Mouse (Mus musculus): ENCODE results near the gene Dlg2.

Gene Dlg2

DNA sequence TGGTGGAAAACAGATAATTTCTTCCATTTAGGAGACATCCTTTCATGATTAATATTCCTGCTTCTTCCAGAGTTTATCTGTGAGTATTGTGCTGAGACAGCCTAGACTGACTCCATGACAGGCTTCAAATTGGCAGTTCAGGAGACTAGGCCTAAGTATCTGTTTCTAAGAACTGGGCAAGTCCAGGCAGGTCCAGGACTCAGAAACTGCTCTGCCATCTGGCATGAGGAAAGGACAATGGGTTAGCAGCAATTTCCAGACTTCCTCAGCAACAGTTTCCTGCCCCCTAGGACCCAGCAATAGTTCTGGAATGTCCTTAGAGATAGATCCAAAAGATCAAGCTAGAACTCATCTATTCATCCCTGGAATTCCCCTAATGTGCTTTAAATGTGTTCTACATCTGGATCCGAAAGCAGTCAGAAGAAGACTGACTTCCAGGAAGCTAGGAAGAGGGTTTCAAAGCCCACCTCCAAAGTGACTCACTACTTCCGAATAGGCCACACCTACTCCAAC lies 64.4 kb downstream of the Dlg2 start:
- no peak for DNase-seq

DNA sequence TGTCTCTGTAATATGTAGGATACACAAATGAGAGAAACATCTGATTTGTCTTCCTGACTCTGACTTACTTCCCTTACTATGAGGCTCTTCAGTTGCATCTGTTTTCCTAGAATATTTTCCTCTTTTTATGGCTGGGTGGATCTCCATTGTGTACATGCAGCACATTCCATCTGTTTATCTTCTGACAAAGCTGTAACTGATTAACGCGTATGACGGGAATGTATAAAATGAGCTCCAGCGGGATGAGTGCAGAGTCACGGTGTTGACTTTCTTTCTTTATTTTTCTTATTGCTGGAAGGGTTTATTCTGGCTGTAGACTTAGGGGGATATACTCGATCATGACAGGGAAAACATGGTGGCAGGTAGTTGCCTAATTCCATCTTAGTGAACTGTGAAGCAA lies 76.9 kb downstream of the Dlg2 start:
- no peak for DNase-seq

DNA sequence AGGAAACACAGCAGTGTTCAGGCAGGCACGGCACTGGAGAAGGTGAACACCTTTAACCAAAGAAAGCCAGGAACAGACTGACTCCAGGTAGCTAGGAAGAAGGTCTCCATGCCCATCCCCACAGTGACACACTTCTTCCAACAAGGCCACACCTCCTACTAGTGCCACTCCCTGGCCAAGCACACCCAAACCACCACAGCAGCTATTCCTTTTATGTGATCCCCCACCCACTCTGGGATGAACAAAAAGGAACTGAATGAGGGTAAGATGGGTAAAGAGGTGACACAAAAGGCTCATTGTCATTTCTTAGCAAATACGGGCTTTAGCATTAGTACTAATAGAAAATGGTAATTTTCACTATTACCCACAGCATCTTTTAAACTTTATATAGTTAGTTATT lies 77.9 kb downstream of the Dlg2 start:
- no peak for DNase-seq

DNA sequence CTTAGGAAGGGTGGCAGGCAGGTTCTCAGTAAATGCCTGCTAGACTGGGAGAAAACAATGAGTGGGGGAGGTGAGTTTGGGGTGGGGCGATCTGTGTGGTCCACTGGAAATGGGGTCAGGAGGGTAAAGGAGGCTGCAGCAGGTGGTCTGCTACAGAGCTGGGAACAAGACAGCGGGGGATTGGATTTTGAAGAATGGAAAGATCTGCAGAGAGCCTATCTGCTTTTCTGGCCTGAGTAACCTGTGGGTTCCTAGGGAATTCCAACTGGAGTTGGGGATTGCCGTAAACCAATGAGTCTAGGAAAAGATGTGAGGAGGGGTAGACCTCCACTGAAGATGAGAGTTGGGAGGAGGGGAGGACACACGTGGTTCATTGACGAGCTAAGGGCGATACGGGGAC lies 92.7 kb downstream of the Dlg2 start:
- no peak for DNase-seq

DNA sequence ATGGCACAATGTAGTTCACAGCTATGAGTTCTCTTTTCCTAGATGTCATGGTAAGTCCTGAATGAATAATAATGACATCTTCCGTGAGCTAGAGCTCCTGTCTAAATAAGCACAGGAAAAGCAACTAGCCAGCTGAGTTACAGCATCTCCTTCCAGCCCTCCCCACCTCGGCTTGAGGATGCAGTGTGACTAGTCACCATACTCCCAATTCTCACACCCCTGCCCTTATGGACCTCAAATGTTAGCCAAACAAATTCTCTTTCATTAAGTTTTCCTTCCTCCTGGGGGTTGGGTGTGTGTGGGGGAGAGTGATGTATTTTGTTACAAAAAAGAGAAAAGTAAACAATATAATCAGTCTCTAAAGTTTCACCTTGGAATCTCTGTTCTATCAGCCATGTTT lies 111.3 kb downstream of the Dlg2 start:
- DNase-seq: no peak

DNA sequence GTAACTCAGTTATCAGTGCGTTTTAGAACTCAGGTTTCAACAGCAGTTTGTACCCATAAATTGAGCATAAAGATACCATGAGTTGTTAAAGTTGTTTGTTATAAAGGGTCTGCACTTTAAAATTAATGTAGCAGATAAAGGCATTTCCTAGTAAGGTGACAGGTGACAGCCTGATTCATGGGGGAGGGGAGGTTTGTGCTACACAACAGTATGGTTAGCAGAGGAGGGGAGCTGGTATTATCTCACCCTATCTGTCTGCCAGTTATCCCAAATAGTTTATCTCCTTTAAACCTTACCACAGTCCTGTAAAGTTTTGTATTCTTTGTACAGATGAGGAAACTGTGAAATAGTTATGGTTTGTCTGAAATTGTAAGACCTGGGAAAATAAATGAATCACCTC lies 111.8 kb downstream of the Dlg2 start:
- no peak for DNase-seq

DNA sequence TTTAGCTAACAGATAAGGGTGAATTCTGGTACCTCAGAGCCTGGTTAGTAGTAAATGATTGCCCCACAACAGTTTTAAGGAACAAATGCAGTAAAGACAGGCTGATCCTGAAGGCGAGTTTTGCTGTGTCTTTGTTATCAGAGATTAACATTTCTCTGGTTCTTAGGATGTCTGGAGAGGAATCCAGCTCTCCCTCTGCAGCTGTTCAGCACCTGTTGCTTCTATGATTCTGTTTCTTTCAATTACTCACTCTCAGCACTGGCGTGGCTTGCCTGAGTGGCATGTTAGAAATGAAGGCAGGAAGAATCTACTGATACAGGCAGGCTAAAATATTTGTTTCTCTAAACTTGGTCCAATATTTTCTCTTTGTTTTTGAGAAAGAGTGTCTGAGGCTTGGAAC lies 133.3 kb downstream of the Dlg2 start:
- DNase-seq: no peak

DNA sequence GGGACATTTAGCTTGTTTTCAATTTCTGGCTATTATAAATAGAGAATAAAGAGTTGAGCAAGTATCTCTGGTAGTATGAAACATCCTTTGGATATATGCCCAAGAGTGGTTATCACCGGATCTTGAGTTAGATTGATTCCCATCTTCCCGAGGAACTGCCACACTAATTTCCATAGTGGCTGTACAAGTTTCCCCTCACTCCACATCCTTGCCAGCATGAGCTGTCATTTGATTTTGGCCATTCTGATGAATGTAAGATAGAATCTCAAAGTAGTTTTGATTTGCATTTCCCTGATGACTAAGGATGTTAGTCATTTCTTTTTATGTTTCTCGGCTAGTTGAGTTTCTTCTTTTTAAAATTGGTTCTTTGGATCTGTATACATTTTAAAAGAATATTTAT lies 154.1 kb downstream of the Dlg2 start:
- no peak for DNase-seq

DNA sequence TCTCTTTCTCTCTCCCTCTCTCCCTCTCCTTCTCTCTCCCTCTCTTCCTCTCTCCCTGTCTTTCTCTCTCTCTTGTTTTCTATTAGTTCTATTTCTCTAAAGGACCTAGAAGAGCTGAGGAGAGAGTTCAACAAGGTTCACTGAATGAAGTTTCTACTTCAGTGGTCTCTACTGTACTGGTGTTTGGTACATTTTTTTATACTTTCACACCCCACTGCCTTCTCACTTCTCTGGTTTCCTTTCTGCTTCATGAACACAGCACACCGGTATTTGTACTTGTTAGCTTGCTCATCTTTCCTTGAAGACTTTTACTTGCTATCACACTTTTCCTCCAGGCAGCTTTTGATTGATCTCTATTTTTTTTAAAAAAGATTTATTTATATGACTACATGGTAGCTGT lies 173.0 kb downstream of the Dlg2 start:
- DNase-seq: no peak

DNA sequence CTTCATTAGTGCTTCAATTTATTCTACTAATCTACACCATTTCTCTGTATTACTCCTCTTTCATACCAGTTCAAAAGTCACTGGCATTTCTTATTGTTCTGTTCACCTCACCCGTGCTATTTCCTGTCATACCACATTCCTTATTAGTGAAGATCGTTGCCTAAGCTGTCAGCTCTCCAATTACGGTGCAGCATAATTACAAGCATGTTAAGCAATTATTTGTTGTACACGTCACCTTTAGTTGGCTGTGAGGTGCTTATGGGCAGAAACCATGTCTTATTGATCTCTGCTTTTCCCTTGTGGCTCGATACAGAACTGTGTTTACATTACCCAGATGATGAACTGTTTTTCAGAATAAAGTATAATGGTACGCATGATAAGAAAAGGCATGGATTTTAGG lies 174.7 kb downstream of the Dlg2 start:
- no peak for DNase-seq

DNA sequence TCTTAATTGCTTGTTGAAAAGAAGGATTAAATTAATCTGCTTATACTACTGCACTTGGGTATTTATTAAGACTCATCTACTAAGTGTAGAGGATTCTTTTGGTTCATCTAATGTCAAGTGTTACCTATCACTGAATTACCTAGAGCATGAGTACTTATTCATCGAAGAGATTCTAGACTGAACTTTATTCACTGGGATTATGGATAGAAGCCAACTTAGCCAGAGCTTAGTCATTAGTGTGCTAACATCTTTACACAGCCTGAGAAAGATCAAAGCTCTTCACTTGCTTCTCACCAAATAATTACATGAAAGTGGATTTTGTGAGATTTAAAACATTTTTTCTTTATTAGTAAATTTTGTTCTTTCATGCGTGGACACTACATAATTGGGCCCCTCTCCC lies 175.1 kb downstream of the Dlg2 start:
- no peak for DNase-seq

DNA sequence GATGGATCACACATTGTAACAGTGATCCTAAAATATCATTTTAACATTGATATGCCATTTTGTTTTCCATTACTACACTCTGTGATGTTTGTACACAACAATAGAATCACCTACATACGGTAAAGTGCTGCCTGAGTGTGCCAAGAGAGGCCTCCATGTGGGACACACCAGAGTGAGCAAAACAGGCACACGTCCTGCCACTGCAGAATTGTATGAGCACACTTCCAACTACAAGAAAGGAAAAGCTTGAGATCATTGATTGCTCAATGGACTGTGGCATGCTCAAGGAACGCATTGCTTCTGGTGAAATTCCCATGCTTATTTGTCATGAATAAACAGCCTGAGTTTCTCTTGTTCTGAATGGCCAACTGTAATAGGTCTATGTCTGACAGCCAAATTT lies 182.1 kb downstream of the Dlg2 start:
- peak in 1 of 2 experiments; percentile 26 for DNase-seq

DNA sequence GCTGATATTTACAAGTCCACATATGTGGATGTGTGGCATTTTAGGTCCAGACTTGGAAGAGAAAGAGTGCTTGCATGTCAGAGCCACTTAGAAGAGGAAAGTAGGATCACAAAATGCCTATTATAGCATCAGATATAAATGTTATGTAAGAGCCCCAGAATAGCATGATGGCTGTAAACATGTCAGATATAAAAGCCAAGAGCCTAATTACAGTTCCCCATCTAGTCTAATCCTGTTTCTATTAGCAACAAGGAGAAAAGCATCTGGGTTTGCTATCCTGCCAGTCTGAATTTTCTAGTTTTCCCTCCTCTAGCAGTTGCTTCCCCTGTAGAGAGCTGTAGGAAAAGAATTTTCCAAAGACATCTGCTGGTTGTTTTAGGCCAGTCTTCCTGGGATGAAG lies 217.6 kb downstream of the Dlg2 start:
- no peak for DNase-seq

DNA sequence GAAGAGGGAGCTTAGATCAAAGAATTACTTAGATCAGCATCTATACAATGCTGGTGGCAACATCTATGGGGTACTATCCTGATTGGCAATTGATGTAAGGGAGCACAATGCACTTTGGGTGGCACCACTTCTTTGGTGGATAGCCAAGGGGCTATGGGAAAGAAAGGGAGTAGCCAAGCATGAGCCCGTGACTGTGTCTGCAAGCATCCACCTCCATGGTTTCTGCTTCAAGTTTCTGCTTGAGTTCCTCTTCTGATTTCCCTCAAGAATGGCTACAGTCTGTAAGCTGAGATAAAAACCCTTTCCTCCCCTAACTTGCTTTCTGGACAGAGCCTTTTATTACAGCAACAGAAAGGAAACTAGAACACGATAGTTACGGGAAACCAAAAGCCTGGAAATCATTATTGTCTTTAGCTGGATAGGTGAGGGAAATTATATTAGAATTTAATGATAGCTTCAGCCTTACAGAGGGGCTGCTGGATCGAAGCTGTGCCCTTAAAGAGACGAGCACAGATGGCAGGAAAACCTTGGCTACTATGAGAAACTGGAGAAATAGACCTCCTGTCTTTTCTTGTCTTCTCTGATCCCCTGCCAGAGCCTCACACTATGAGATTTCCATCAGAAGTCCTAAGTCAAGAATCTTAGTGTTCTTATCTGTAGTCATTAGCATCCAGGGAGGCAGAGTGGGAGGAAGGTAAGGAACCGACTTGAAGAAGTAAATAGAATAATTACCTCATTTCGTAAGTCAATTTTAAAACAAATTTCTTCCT lies 219.9 kb downstream of the Dlg2 start:
- DNase-seq: no peak

DNA sequence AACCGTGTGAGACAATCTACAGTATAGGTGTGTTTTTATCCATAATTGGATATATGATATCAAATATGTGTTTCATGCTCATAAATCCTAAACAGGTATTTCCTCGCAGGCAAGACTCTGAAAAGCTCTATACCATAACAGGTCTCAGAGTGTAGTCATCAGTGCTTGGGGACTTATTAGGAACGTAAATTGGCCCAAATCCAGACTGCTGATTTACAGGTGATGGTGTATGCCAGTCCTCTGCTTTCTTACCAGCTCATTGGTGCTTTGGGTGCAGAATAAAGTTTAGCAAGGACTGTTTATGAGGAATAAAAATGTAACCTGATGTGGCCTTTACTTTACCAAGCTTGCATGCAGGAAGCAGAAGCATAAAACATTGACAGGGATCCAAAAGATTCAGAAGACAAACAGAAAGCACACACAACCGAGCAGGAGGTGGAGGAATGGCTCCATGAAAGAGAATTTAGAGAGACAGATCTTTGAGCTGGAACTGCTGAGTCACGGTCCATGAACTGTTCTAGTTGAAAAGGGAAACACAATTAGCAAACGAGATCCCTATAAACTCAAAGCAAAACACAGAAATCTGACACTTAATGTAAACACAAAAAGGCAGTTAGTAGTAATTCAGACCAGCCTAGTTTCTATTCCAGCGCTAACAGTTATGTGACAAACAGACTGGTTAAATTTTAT lies 226.8 kb downstream of the Dlg2 start:
- peak in 1 of 2 experiments; percentile 10 for DNase-seq

DNA sequence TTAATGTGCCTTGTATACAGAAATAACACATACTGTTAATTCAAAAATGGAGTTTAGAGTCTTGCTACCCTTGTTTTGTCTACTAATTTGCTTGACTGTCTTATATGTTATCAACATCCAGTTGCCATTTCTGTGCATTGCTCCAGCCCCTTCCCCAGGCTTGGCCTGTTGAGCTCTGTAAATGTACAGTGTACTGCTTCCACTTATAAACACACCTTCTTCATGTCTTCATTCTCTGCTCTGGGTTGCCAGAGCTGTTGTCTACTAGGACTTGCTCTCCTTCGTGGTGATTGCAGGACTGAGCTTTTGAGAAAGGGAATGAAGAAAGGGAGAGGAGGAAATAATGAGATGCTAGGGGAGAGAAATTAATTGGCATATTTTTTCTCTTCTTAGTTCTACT lies 227.5 kb downstream of the Dlg2 start:
- DNase-seq: no peak

DNA sequence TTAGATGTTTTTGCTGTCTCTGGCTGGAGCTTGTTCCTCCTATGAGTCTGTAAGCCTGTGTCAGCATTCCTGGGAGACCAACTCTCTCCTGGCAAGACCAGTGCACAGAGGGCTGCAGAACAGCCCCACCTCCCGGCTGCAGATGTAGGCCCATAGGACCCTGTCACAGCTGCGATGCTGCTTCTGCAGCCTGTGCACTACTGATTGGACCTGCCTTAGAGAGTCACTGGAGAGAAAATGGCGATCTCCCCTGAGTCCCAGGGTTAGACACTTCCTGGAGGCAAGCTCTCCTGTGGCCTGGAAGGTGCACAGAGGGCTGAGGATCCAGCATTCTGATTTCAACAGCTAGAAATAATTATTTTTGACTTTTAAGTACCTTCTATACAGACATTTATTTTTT lies 257.6 kb downstream of the Dlg2 start:
- DNase-seq: no peak

DNA sequence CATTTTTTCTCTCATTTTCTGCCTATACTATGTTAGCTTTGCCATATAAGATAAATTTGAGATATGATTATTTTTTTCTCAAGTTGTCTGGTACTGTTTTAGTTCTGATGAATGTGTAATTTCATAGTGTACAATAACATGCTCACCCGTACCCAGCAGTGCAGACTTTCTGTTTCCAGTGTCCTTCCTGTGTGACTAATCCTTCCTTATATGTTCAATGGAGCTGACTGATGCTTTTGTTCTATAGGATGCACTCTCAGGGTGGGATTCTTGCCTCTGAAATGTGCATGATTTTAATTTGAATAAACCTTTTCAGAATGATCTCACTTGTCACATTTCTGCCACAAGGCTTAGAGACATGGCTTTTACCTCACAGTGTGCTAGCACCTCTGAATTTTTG lies 259.9 kb downstream of the Dlg2 start:
- DNase-seq: no peak

DNA sequence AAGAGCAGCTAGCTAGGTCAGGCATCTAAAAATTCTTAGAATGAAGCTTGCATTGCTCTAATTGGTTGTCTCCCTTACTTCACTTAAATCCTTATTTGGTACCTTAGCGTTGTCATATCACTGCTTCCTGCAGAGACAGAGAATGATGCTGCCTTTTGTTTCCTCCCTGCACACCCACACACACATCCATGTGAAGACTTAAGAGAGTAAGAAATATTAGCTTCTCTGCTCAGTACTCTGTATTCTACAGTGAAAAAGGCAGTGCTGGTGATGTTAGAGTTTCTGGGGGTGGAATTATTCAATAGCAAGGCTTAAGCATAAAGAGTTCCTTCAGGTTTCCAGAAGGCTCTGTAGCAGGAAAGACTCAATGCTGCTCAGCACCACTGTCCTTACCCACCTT lies 272.2 kb downstream of the Dlg2 start:
- DNase-seq: no peak

DNA sequence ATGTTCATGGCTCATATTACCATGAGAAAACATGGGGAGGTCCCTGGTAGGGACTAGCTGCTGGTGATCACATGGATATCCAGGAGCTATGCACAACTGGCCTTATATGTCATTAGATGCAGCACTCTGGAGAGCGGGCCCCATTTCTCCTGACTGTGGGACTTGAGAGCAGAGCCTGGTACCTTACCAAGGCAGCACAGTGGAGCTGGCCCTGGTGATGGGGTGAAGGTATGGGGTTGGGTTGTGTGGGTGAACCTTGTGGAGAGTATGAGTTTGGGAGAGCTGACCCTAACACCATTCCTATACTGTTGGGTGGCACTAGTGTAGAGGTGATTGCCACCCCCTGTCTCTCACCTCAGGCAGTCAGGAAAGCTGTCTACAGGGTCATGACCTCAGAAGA lies 311.5 kb downstream of the Dlg2 start:
- DNase-seq: peak in 1 of 2 experiments; percentile 23

DNA sequence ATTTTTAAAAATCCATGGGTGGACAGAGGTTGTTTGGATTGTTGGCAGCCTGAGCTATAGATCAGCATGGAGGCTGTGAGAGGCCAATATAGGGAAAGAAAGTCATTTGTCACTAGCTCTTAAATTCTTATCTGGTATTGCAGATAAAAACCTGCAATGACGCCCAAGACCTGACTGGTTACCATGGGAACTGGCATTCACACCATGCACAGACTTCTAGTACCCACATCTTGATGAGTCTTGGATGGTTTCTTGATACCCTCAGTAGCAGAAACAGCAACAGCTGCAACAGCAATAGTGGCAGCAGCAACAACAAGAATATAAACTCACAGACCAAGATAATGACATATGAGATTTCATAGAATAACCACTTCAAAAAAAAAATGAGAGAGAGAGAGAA lies 315.1 kb downstream of the Dlg2 start:
- DNase-seq: no peak

DNA sequence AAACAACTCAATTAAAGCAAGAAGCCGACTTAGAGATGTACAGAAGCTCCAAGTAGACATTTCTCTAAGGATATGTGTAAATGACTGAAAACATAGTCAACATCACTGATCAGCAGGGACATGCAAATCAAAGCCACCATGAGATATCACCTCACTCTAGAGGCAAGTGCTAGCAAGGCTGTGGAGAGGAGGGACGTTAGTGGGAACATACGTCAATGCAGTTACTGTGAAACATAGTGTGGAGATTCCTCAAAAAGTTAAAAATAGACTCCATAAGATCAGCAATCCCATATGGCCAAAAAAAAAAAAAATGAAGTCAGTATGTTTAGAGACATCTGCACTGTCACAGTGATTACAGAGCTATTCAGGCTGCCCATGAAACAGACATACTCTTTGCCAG lies 349.2 kb downstream of the Dlg2 start:
- DNase-seq: no peak

DNA sequence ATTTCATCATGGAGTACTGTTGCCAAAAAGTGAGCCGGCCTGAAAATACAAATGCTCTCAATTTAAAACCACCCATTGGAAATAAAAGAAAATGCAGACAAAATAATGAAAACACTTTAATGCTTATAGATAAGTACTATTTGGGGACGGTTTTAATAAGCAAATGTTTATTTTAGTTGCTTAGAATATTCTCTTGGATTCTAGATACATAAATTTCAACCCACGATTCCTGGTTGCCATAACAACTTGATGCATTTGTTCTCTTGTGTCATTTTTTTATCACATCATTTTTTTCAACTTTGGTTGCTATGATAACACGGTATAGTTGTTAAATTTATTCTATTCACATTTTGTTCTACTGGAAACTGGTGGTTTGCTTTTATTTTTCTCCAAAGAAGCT lies 364.8 kb downstream of the Dlg2 start:
- DNase-seq: no peak
